Mouse (Mus musculus): ENCODE data around the gene Rsf1. TPM values are rescaled to one million over a fixed set of nuclear protein-coding genes. Genes with fewer than 3 reads are reported as not detected.

The Rsf1 gene
- total and polyA plus RNA-seq, 3 experiments: 5.9 to 21.8 (median 11.9) TPM

DNA sequence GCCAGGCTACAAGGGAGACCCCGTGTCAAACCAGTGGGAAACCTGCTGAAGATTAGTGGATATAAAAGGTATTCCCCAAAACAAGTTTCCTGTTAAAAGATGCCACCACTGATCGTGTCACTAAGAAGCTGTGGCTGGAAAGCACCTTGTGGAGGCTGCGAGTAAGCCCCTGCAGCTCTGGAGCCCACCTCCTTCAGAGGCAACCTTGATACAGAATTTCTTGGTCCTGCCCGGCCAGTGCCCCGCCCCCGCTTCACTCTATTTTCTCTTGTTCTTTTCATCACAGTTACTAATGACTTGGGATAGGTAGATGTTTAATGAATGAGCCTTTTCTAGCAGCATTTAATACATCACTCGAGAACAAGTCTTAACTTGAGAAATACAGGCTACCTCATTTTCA is 146.4 kb downstream of the Rsf1 start:
- dilution Hi-C loops (cut with MboI; ENCODE audit: extremely low pct_ligation_motif_present, extremely low pct_unique_long_range_greater_than_20kb, low sequenced_read_pairs): no loop called here

DNA sequence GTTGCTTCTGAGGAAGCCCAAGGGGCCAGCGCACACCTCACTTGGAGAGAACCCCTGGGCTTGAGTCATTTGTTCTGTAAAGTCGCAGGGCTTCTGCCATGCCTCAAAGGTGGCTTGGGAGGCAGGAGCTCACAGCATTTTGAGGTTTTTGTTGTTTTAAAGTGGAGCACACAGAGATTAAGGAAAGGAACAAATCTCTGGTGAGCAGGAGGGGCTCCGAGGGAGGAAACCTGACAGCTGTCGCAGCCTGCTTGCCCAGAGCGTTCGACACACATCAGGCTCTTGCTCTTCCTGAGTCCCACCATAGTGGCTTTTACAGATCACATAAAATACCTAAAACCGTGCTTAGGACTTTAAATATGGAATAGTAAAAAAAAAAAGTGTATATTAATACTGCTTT is 147.1 kb downstream of the Rsf1 start:
- dilution Hi-C loops (cut with MboI; ENCODE audit: extremely low pct_ligation_motif_present, extremely low pct_unique_long_range_greater_than_20kb, low sequenced_read_pairs) (no loop called here), in situ Hi-C loops (cut with MboI; ENCODE audit: low pct_ligation_motif_present, low pct_unique_long_range_greater_than_20kb, low sequenced_read_pairs) (no loop called here)
- Histone ChIP-seq H3K4me1 (ENCODE audit: control insufficient read depth in 1 of 2, insufficient read depth in 2 of 2) (no peaks in the 10 kb centered on the region), H3K9me3 (replicated peaks; ENCODE audit: low read length) (no peaks in the 10 kb centered on the region), H3K27ac (ENCODE audit: insufficient read depth, low read depth) (no peak overlapping the region), H3K4me3 (replicated peaks in 1 of 3; ENCODE audit: low read depth in 2 of 3, low read length in 2 of 3, poor library complexity in 1 of 3) (no peak overlapping the region), H3K27me3 (replicated peaks) (no peaks in the 10 kb centered on the region), H3K4me2 (ENCODE audit: insufficient read depth, low read depth, poor library complexity, severe bottlenecking) (no peak overlapping the region), H3K36me3 (replicated peaks in 1 of 2; ENCODE audit: control insufficient read depth in 1 of 2, insufficient read depth in 1 of 2, low read length in 1 of 2) (peaks cover 4 to 73% of the 10 kb centered on the region in 2 experiments), H3K79me2 (replicated peaks; ENCODE audit: control insufficient read depth, extremely low read depth, insufficient read depth, poor library complexity, severe bottlenecking) (no peaks in the 10 kb centered on the region), H3K9ac (ENCODE audit: insufficient read depth, low read depth) (no peak overlapping the region)
- no peak for TF ChIP-seq USF1 (IDR thresholded peaks at IDR 0.05; ENCODE audit: low read depth, low read length)
- no peak for TF ChIP-seq UBTF (IDR thresholded peaks at IDR 0.05; ENCODE audit: low read depth, low read length)
- no peak for TF ChIP-seq KAT2A (IDR thresholded peaks at IDR 0.05; ENCODE audit: insufficient replicate concordance, low read length)
- TF ChIP-seq CHD2 (IDR thresholded peaks at IDR 0.05; ENCODE audit: low read length): no peak
- TF ChIP-seq MAX (IDR thresholded peaks at IDR 0.05; ENCODE audit: low read length): no peak
- TF ChIP-seq ZKSCAN1 (IDR thresholded peaks at IDR 0.05; ENCODE audit: borderline replicate concordance, low read depth, low read length): no peak
- TF ChIP-seq RAD21 (IDR thresholded peaks at IDR 0.05; ENCODE audit: low read depth, low read length): no peak
- no peak for TF ChIP-seq E2F4 (IDR thresholded peaks at IDR 0.05; ENCODE audit: insufficient replicate concordance, low read depth, low read length)
- no peak for TF ChIP-seq HCFC1 (IDR thresholded peaks at IDR 0.05; ENCODE audit: low read depth, low read length)
- no peak for TF ChIP-seq JUND (conservative IDR thresholded peaks at IDR 0.05; ENCODE audit: low read depth, low read length)
- no peak for TF ChIP-seq IRF4 (IDR thresholded peaks at IDR 0.05; ENCODE audit: low read depth, low read length)
- no peak for TF ChIP-seq ZMIZ1 (IDR thresholded peaks at IDR 0.05; ENCODE audit: low read depth, low read length)
- TF ChIP-seq JUN (IDR thresholded peaks at IDR 0.05; ENCODE audit: insufficient read depth, low read depth, low read length): no peak
- no peak for TF ChIP-seq SIN3A (IDR thresholded peaks at IDR 0.05; ENCODE audit: low read length)
- DNase-seq (ENCODE audit: extremely low read depth): no peak

More for the DNA sequence above, 146.4 kb downstream of the Rsf1 start:
- no peaks in the 10 kb centered on the region for H3K27me3 ChIP-seq (replicated peaks)
- no peaks in the 10 kb centered on the region for H3K4me1 ChIP-seq (ENCODE audit: control insufficient read depth in 1 of 2, insufficient read depth in 2 of 2)
- no peaks in the 10 kb centered on the region for H3K79me2 ChIP-seq (replicated peaks; ENCODE audit: control insufficient read depth, extremely low read depth, insufficient read depth, poor library complexity, severe bottlenecking)
- H3K27ac ChIP-seq (ENCODE audit: insufficient read depth, low read depth): no peak overlapping the region
- H3K4me3 ChIP-seq (replicated peaks in 1 of 3; ENCODE audit: low read depth in 2 of 3, low read length in 2 of 3, poor library complexity in 1 of 3): no peak overlapping the region
- no peak overlapping the region for H3K9ac ChIP-seq (ENCODE audit: insufficient read depth, low read depth)
- no peak for DNase-seq (ENCODE audit: extremely low read depth)
- in situ Hi-C loops (cut with MboI; ENCODE audit: low pct_ligation_motif_present, low pct_unique_long_range_greater_than_20kb, low sequenced_read_pairs): no loop called here
- H3K9me3 ChIP-seq (replicated peaks; ENCODE audit: low read length): no peaks in the 10 kb centered on the region
- TF ChIP-seq POLR2AphosphoS2 (IDR thresholded peaks at IDR 0.05; ENCODE audit: low read depth, low read length) (peak; percentile 23; the same call in 1 of the 2 replicates), MYC (IDR thresholded peaks at IDR 0.05; ENCODE audit: low read depth, low read length) (no peak)
- H3K36me3 ChIP-seq (replicated peaks in 1 of 2; ENCODE audit: control insufficient read depth in 1 of 2, insufficient read depth in 1 of 2, low read length in 1 of 2): peaks cover 4 to 74% of the 10 kb centered on the region in 2 experiments
- H3K4me2 ChIP-seq (ENCODE audit: insufficient read depth, low read depth, poor library complexity, severe bottlenecking): no peak overlapping the region
